Comparison of ENCODE assay signal across 20 mouse cellular contexts in the genomic region with DNA sequence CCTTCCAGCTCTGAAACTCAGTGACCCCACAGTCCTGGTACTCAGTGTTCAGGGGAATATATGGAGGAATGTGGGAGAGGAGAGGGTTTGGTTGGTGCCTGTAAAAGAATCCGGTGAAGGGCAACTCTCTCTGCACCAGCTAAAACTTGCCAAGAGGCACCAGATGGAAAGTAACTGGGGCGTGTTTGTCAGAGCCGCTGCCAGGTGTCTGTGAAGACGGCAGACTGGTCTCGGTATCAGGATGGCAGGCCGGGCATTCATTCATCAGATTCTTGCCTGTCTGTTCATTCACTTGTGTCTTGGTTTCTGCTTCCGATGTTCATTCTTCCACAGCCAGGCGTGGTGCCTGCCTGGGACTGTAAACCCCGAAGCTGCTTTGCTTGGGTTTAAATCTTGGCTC. TPM values are rescaled to one million over a fixed set of nuclear protein-coding genes. Genes with fewer than 3 reads are reported as not detected.
DNase-seq lines count a peak whose midpoint lies in the region; ATAC-seq and TF ChIP-seq lines count a peak whose summit lies in the region.
"Had no signal": no experiment of that assay in that cellular context is flagged by ENCODE, and none has a peak within 500 bp of the region (broad histone marks: within the 10 kb centered on the region; RNA-seq: fewer than 3 reads in every experiment).

No protein-coding gene starts in this region.

- ATAC-seq in cerebellum, adult (ENCODE audit: insufficient number of reproducible peaks, low FRiP score, low TSS enrichment), result no peak; the same call in 1 of the 2 replicates

- intact Hi-C loops in left cerebral cortex, postnatal 4 days (cut with DNase I), result no loop called here
- intact Hi-C loops in left cerebral cortex, postnatal 14 days (cut with DNase I), result no loop called here
- intact Hi-C loops in heart, adult 2 months (cut with DNase I), result no loop called here

- TF ChIP-seq CTCF in heart, adult 2 months (IDR thresholded peaks at IDR 0.05), result no peak

- peaks cover 2% of the 10 kb centered on the region; the same call in 1 of the 2 replicates for H3K4me1 ChIP-seq in heart, adult 2 months (ENCODE audit: control insufficient read depth, insufficient read depth, low read length)

- no peaks in the 10 kb centered on the region for H3K27me3 ChIP-seq in heart, adult 2 months (ENCODE audit: control insufficient read depth, insufficient read depth, low read length)
- H3K27me3 ChIP-seq: neural tube, embryonic 13.5 days had no signal

- H3K4me3 ChIP-seq in heart, adult 2 months, result no peak overlapping the region
- H3K4me3 ChIP-seq: left cerebral cortex, adult 2 months; neural tube, embryonic 13.5 days had no signal

- H3K79me2 ChIP-seq in heart, adult 2 months (replicated peaks; ENCODE audit: control insufficient read depth, insufficient read depth, low read length), result no peaks in the 10 kb centered on the region

- H3K27ac ChIP-seq in heart, adult 2 months, result no peak overlapping the region
- H3K27ac ChIP-seq: left cerebral cortex, adult 2 months; liver, embryonic 14.5 days; macrophage; neural tube, embryonic 13.5 days had no signal

- H3K9ac ChIP-seq in heart, adult 2 months (ENCODE audit: low read depth, low read length), result no peak overlapping the region
- H3K9ac ChIP-seq: liver, embryonic 14.5 days; neural tube, embryonic 13.5 days had no signal

- no peak for TF ChIP-seq EP300 in heart, adult 2 months (IDR thresholded peaks at IDR 0.05; ENCODE audit: insufficient read depth, low read depth, low read length)

- DNase-seq in cerebellum, adult 11 months, result peak; percentile 45
- DNase-seq in left cerebral cortex, postnatal 4 days, result peak; percentile 33
- DNase-seq in left cerebral cortex, postnatal 14 days (ENCODE audit: low spot score in 2 of 2), result no peak
- peak; percentile 59 to 63 for DNase-seq in cerebellum, adult 18-20 months
- DNase-seq in cerebellum, postnatal 25 days, result peak; percentile 63 to 73
- DNase-seq in spleen, adult 18-20 months, result no peak
- DNase-seq in heart, adult 2 months, result no peak
- DNase-seq: adrenal gland, postnatal 25 days; embryo, embryonic 11 days; gastrocnemius, postnatal 10 days; heart, adult 11 months; heart, postnatal 4 days; kidney, adult 2 months; kidney, postnatal 25 days; thymus, postnatal 36 days had no signal

- TF ChIP-seq POLR2A in heart, adult 2 months (IDR thresholded peaks at IDR 0.05; ENCODE audit: insufficient read depth, low read depth, low read length), result no peak

- no peaks in the 10 kb centered on the region for H3K36me3 ChIP-seq in heart, adult 2 months (ENCODE audit: control insufficient read depth, insufficient read depth, low read length)
- H3K36me3 ChIP-seq: neural tube, embryonic 13.5 days had no signal

- WGBS in heart, adult 2 months, result 85% methylated on average over 9 of the region's 9 CpGs

RNA-seq across cellular contexts. Expression of gene Iffo2, which starts 6.4 kb away (rescaled TPM):
- total RNA-seq in left cerebral cortex, postnatal 4 days (2021), result 10 to 100 TPM; 24.2 to 26.3 TPM
- 10 to 100 TPM; 17.2 to 19.6 TPM for total RNA-seq in left cerebral cortex, postnatal 14 days (2021)
- 1 to 10 TPM; 4.9 to 5.0 TPM for total RNA-seq in heart, adult 2 months (2021)
- 3.1 and 4.5 TPM in 2 replicates for polyA plus RNA-seq in heart, adult 2 months (2012; rRNA removed)

Comparison
In these comparisons a context has a peak if more than half of its experiments do, and no peak if none do; other contexts are left out.
1. DNase-seq: peak in cerebellum, adult 11 months (single experiment), left cerebral cortex, postnatal 4 days (single experiment), cerebellum, adult 18-20 months (2 of 2) and cerebellum, postnatal 25 days (2 of 2); none in left cerebral cortex, postnatal 14 days (0 of 2), spleen, adult 18-20 months (0 of 2) and heart, adult 2 months (0 of 2).